19 mouse cellular contexts compared by ENCODE assay signal in the genomic region with DNA sequence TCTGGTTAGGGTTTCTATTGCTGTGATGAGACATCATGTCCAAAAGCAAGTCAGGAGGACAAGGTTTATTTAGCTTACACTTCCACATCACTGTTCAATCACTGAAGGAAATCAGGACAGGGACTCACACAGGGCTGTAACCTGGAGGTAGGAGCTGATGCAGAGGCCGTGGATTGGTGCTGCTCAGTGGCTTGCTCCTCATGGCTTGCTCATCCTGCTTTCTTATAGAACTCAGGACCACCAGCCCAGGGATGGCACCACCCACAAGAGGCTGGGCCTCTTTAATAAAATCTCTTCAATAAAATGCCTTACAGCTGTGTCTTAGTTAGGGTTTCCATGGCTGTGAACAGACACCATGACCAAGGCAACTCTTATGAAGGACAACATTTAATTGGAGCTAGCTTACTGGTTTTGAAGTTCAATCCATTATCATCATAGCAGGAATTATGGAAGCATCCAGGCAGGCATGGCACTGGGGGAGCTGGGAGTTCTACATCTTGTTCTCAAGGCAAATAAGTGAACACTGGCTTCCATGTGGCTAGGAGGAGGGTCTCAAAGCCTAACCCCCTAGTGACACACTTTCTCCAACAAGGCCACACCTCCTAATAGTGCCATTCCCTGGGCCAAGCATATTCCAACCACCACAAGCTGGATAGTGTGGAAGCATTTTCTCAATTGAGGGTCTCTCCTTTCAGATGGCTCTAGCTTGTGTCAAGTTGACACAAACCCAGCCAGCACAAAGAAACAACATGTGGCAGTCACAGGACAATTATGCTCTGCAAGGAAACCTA.
DNase-seq lines count a peak whose midpoint lies in the region; ATAC-seq and TF ChIP-seq lines count a peak whose summit lies in the region.
"Had no signal": no experiment of that assay in that cellular context is flagged by ENCODE, and none has a peak within 500 bp of the region (broad histone marks: within the 10 kb centered on the region; RNA-seq: fewer than 3 reads in every experiment).

No protein-coding gene starts in this region.

- no peak overlapping the region for H3K4me2 ChIP-seq in forebrain, postnatal 0 days (ENCODE audit: low read depth)

- peak; percentile 92 for DNase-seq in 3T3-L1 (ENCODE audit: low read depth, low spot score)
- peak; percentile 92 for DNase-seq in adipocyte (ENCODE audit: low spot score)
- DNase-seq in forebrain, postnatal 0 days, result no peak
- DNase-seq in kidney, adult 11 months, result no peak
- DNase-seq: adrenal gland, adult 2 months; adrenal gland, adult 8-10 months; adrenal gland, postnatal 10 days; adrenal gland, postnatal 14 days; adrenal gland, postnatal 25 days; adrenal gland, postnatal 36 days; B cell, adult 2 months; cerebellum, adult 11 months; cerebellum, adult 11-12 months; cerebellum, adult 18-20 months; cerebellum, adult 8-10 months had no signal

- TF ChIP-seq CTCF in forebrain, postnatal 0 days (IDR thresholded peaks at IDR 0.05; ENCODE audit: low read depth), result no peak

- no peaks in the 10 kb centered on the region for H3K27me3 ChIP-seq in forebrain, postnatal 0 days (ENCODE audit: insufficient read depth, low read length)

- H3K4me1 ChIP-seq in forebrain, postnatal 0 days (ENCODE audit: insufficient read depth), result no peaks in the 10 kb centered on the region

- H3K9ac ChIP-seq in forebrain, postnatal 0 days, result no peak overlapping the region

- H3K9me3 ChIP-seq in forebrain, postnatal 0 days (ENCODE audit: low read length), result no peaks in the 10 kb centered on the region
- H3K9me3 ChIP-seq: G1E had no signal

- H3K36me3 ChIP-seq in forebrain, postnatal 0 days (ENCODE audit: insufficient read depth), result no peaks in the 10 kb centered on the region
- H3K36me3 ChIP-seq: G1E had no signal

- H3K4me3 ChIP-seq in forebrain, postnatal 0 days (ENCODE audit: low read depth, low read length), result no peak overlapping the region

- 86% methylated on average over 1 of the region's 1 CpGs for WGBS in forebrain, postnatal 0 days

- ATAC-seq in forebrain, postnatal 0 days, result no peak
- ATAC-seq: activated CD4-positive, CD25-positive, alpha-beta regulatory T cell, adult 4 months; CD4-positive, CD25-positive, alpha-beta regulatory T cell, adult 4 months; Patski had no signal

- no peak overlapping the region for H3K27ac ChIP-seq in forebrain, postnatal 0 days (ENCODE audit: low read depth, low read length)

Comparison
In these comparisons a context has a peak if more than half of its experiments do, and no peak if none do; other contexts are left out.
1. DNase-seq: peak in 3T3-L1 (single experiment) and adipocyte (single experiment); none in forebrain, postnatal 0 days (single experiment) and kidney, adult 11 months (single experiment).